Mouse (Mus musculus): ENCODE results near the gene Olfr548-ps1.

Olfr548-ps1 gene

GRCm38 (mm10) chr7:102573174-102573830 lies 32.6 kb downstream of the Olfr548-ps1 start:
- DNase-seq (ENCODE audit: low spot score in 2 of 2) = no peak

DNA sequence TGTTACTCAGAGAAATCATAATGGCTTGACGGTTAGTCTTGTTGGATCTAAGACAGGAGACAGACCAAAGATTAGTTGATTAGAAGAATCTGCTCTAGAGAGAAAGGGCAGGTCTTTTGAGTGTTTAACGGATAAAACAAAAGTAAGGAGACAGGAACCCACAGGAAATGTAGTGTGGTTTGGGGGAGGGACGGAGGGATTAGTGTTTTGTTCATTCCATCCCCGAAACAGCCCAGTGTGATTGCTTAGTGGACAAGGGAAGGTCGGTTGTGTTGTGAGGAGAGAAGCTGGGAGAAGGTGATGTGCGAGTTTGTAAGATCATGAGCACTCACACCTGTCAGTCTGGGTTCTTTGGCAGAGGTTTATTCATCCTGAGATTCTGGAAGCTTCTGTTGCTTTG lies 35.3 kb downstream of the Olfr548-ps1 start:
- DNase-seq (ENCODE audit: low spot score in 2 of 2) = no peak

- no peak for DNase-seq (ENCODE audit: low spot score in 2 of 2)
Observed at GRCm38 (mm10) chr7:102591786-102592185, 51.1 kb downstream of the Olfr548-ps1 start, which contains the start of gene Olfr551. Gene Olfr551, minus strand, starts transcription at chr7:102591886.
